Mouse (Mus musculus) induced T-regulatory cell, adult 2 months (primary cell): Measurements from ENCODE around the gene Apba1.

Experiments
- DNase-seq: peaks from one replicate; pipeline ENCODE4 v3.0.0-alpha.2; 2012; ENCODE audit warnings: low read depth

Gene Apba1

GRCm38 (mm10) chr19:23758554-23759321 lies at the start of gene Apba1:
TSS of gene Apba1 (plus strand) at chr19:23758887.
- peak; percentile 57 for DNase-seq

GRCm38 (mm10) chr19:23746506-23746905 lies 12.2 kb upstream of the Apba1 start:
- DNase-seq = no peak

GRCm38 (mm10) chr19:23757011-23757410 lies 1.7 kb upstream of the Apba1 start:
- DNase-seq = no peak

GRCm38 (mm10) chr19:23757961-23758553 lies 630 bp upstream of the Apba1 start:
- DNase-seq = peak; percentile 89

- peak; percentile 21 for DNase-seq
Observed at GRCm38 (mm10) chr19:23759322-23759945, 747 bp downstream of the Apba1 start.

GRCm38 (mm10) chr19:23763371-23763770 lies 4.7 kb downstream of the Apba1 start:
- no peak for DNase-seq

- DNase-seq = no peak
Observed at GRCm38 (mm10) chr19:23764051-23764450, 5.4 kb downstream of the Apba1 start.

GRCm38 (mm10) chr19:23768864-23769263 lies 10.2 kb downstream of the Apba1 start:
- DNase-seq = no peak

- DNase-seq = no peak
Observed at GRCm38 (mm10) chr19:23770494-23771423, 12.1 kb downstream of the Apba1 start.

GRCm38 (mm10) chr19:23771971-23772370 lies 13.3 kb downstream of the Apba1 start:
- DNase-seq = peak; percentile 26

- no peak for DNase-seq
Observed at GRCm38 (mm10) chr19:23775356-23775755, 16.7 kb downstream of the Apba1 start.

GRCm38 (mm10) chr19:23779130-23779529 lies 20.4 kb downstream of the Apba1 start:
- no peak for DNase-seq

- DNase-seq = no peak
Observed at GRCm38 (mm10) chr19:23780105-23780504, 21.4 kb downstream of the Apba1 start.

GRCm38 (mm10) chr19:23781968-23782367 lies 23.3 kb downstream of the Apba1 start:
- no peak for DNase-seq

- no peak for DNase-seq
Observed at GRCm38 (mm10) chr19:23788420-23789132, 29.9 kb downstream of the Apba1 start.

- no peak for DNase-seq
Observed at GRCm38 (mm10) chr19:23791704-23792103, 33.0 kb downstream of the Apba1 start.

GRCm38 (mm10) chr19:23792559-23792958 lies 33.9 kb downstream of the Apba1 start:
- no peak for DNase-seq

- DNase-seq = no peak
Observed at GRCm38 (mm10) chr19:23794491-23794890, 35.8 kb downstream of the Apba1 start.

GRCm38 (mm10) chr19:23795156-23795555 lies 36.5 kb downstream of the Apba1 start:
- DNase-seq = no peak

GRCm38 (mm10) chr19:23801174-23801573 lies 42.5 kb downstream of the Apba1 start:
- DNase-seq = no peak

- no peak for DNase-seq
Observed at GRCm38 (mm10) chr19:23803221-23803870, 44.7 kb downstream of the Apba1 start.
